Comparison of ENCODE assay signal across 10 mouse cellular contexts in genomic region chr4:132492178-132493060, GRCm38 (mm10). TPM values are rescaled to one million over a fixed set of nuclear protein-coding genes. Genes with fewer than 3 reads are reported as not detected.
DNase-seq lines count a peak whose midpoint lies in the region; ATAC-seq and TF ChIP-seq lines count a peak whose summit lies in the region.
"Had no signal": no experiment of that assay in that cellular context is flagged by ENCODE, and none has a peak within 500 bp of the region (broad histone marks: within the 10 kb centered on the region; RNA-seq: fewer than 3 reads in every experiment).

No protein-coding gene starts in this region.

- no peaks in the 10 kb centered on the region for H3K27me3 ChIP-seq in intestine, embryonic 16.5 days (replicated peaks; ENCODE audit: control insufficient read depth, insufficient read depth, low read length)
- H3K27me3 ChIP-seq in intestine, embryonic 15.5 days (replicated peaks): no peaks in the 10 kb centered on the region
- H3K27me3 ChIP-seq in kidney, postnatal 0 days (ENCODE audit: insufficient read depth, low read length): no peaks in the 10 kb centered on the region
- no peaks in the 10 kb centered on the region for H3K27me3 ChIP-seq in limb, embryonic 10.5 days (ENCODE audit: low read depth, poor library complexity, severe bottlenecking)
- H3K27me3 ChIP-seq: megakaryocyte, embryonic 14.5 days had no signal

- 62% methylated on average over 10 of the region's 10 CpGs for WGBS in intestine, embryonic 16.5 days
- WGBS in intestine, embryonic 15.5 days: 68% methylated on average over 10 of the region's 10 CpGs
- WGBS in kidney, postnatal 0 days: 58% methylated on average over 10 of the region's 10 CpGs
- WGBS in limb, embryonic 10.5 days: 76% methylated on average over 10 of the region's 10 CpGs

- H3K4me3 ChIP-seq in intestine, embryonic 16.5 days (ENCODE audit: low read length): no peak overlapping the region
- no peak overlapping the region for H3K4me3 ChIP-seq in intestine, embryonic 15.5 days (replicated peaks)
- H3K4me3 ChIP-seq in kidney, postnatal 0 days (replicated peaks; ENCODE audit: low read depth, low read length): no peak overlapping the region
- H3K4me3 ChIP-seq in limb, embryonic 10.5 days: no peak overlapping the region
- H3K4me3 ChIP-seq: megakaryocyte, embryonic 14.5 days had no signal

- H3K27ac ChIP-seq in intestine, embryonic 16.5 days (ENCODE audit: low read length): no peak overlapping the region
- H3K27ac ChIP-seq in intestine, embryonic 15.5 days: no peak overlapping the region
- peak overlapping the region; percentile 50 for H3K27ac ChIP-seq in kidney, postnatal 0 days
- no peak overlapping the region for H3K27ac ChIP-seq in limb, embryonic 10.5 days

- H3K9ac ChIP-seq in intestine, embryonic 16.5 days (ENCODE audit: low read depth, low read length): no peak overlapping the region
- no peak overlapping the region for H3K9ac ChIP-seq in intestine, embryonic 15.5 days
- no peak overlapping the region for H3K9ac ChIP-seq in kidney, postnatal 0 days (ENCODE audit: low read depth, low read length)

- ATAC-seq in intestine, embryonic 16.5 days: 0 out of 2 replicates have a peak, but pooled peaks have one; percentile 23
- ATAC-seq in intestine, embryonic 15.5 days: no peak
- ATAC-seq in kidney, postnatal 0 days (replicated peaks; ENCODE audit: low FRiP score, low read depth): no peak

- TF ChIP-seq CTCF in kidney, postnatal 0 days (IDR thresholded peaks at IDR 0.05; ENCODE audit: low read depth): no peak

- no peak overlapping the region for H3K4me2 ChIP-seq in intestine, embryonic 16.5 days (ENCODE audit: low read depth, low read length)
- no peak overlapping the region for H3K4me2 ChIP-seq in intestine, embryonic 15.5 days (replicated peaks)
- no peak overlapping the region for H3K4me2 ChIP-seq in kidney, postnatal 0 days (ENCODE audit: low read length)

- H3K9me3 ChIP-seq in intestine, embryonic 16.5 days (ENCODE audit: control insufficient read depth, low read length): no peaks in the 10 kb centered on the region
- no peaks in the 10 kb centered on the region for H3K9me3 ChIP-seq in intestine, embryonic 15.5 days
- H3K9me3 ChIP-seq in kidney, postnatal 0 days (replicated peaks; ENCODE audit: low read length): no peaks in the 10 kb centered on the region
- no peaks in the 10 kb centered on the region for H3K9me3 ChIP-seq in limb, embryonic 10.5 days (replicated peaks)
- H3K9me3 ChIP-seq: G1E; megakaryocyte, embryonic 14.5 days had no signal

- DNase-seq in MN1 (ENCODE audit: low spot score): peak; percentile 73
- peak; percentile 54 for DNase-seq in cerebellum, adult 9-11 months
- DNase-seq in kidney, postnatal 0 days (ENCODE audit: low spot score): no peak
- no peak for DNase-seq in limb, embryonic 10.5 days (ENCODE audit: low spot score)
- DNase-seq in thymus, postnatal 4 days: no peak
- no peak for DNase-seq in yolk sac, embryonic 10.5 days (ENCODE audit: low spot score)

- no peaks in the 10 kb centered on the region for H3K4me1 ChIP-seq in intestine, embryonic 16.5 days (ENCODE audit: control insufficient read depth, insufficient read depth, low read length)
- no peaks in the 10 kb centered on the region for H3K4me1 ChIP-seq in intestine, embryonic 15.5 days (replicated peaks)
- H3K4me1 ChIP-seq in kidney, postnatal 0 days (replicated peaks; ENCODE audit: insufficient read depth, low read length): no peaks in the 10 kb centered on the region; the same call in 1 of the 2 replicates
- H3K4me1 ChIP-seq in limb, embryonic 10.5 days: peaks cover 5% of the 10 kb centered on the region; the same call in 1 of the 2 replicates

- H3K36me3 ChIP-seq in intestine, embryonic 16.5 days (ENCODE audit: control insufficient read depth, insufficient read depth, low read length): peaks cover 7% of the 10 kb centered on the region; the same call in 1 of the 2 replicates
- H3K36me3 ChIP-seq in intestine, embryonic 15.5 days: peaks cover 8% of the 10 kb centered on the region
- H3K36me3 ChIP-seq in kidney, postnatal 0 days (ENCODE audit: insufficient read depth, low read length): peaks cover 45% of the 10 kb centered on the region
- peaks cover 41% of the 10 kb centered on the region for H3K36me3 ChIP-seq in limb, embryonic 10.5 days

RNA-seq across cellular contexts. Expression of gene Sesn2, which starts 17.9 kb away (rescaled TPM):
- polyA plus RNA-seq in intestine, embryonic 16.5 days (2015; fragmentation: Nextera tagmentation; extraction: Ambion mirVana): 11.6 and 12.4 TPM in 2 replicates
- polyA plus RNA-seq in intestine, embryonic 15.5 days (2015; fragmentation: Nextera tagmentation; extraction: Ambion mirVana): 10.8 and 11.2 TPM in 2 replicates
- 18.1 and 20.1 TPM in 2 replicates for polyA plus RNA-seq in kidney, postnatal 0 days (2015; fragmentation: Nextera tagmentation; extraction: Ambion mirVana)
- polyA plus RNA-seq in limb, embryonic 10.5 days (2016; fragmentation: Nextera tagmentation; extraction: Ambion mirVana): 10.9 and 11.7 TPM in 2 replicates

RNA-seq across cellular contexts. Expression of gene Med18, which starts 28.7 kb away (rescaled TPM):
- polyA plus RNA-seq in intestine, embryonic 16.5 days (2015; fragmentation: Nextera tagmentation; extraction: Ambion mirVana): 15.2 and 18.4 TPM in 2 replicates
- polyA plus RNA-seq in intestine, embryonic 15.5 days (2015; fragmentation: Nextera tagmentation; extraction: Ambion mirVana): 18.9 and 21.3 TPM in 2 replicates
- polyA plus RNA-seq in kidney, postnatal 0 days (2015; fragmentation: Nextera tagmentation; extraction: Ambion mirVana): 20.9 and 22.1 TPM in 2 replicates
- polyA plus RNA-seq in limb, embryonic 10.5 days (2016; fragmentation: Nextera tagmentation; extraction: Ambion mirVana): 37.2 and 40.6 TPM in 2 replicates

RNA-seq across cellular contexts. Expression of gene Atpif1, which starts 41.0 kb away (rescaled TPM):
- 1,346 and 1,379 TPM in 2 replicates for polyA plus RNA-seq in intestine, embryonic 16.5 days (2015; fragmentation: Nextera tagmentation; extraction: Ambion mirVana)
- 1,295 and 1,316 TPM in 2 replicates for polyA plus RNA-seq in intestine, embryonic 15.5 days (2015; fragmentation: Nextera tagmentation; extraction: Ambion mirVana)
- 1,652 and 1,801 TPM in 2 replicates for polyA plus RNA-seq in kidney, postnatal 0 days (2015; fragmentation: Nextera tagmentation; extraction: Ambion mirVana)
- polyA plus RNA-seq in limb, embryonic 10.5 days (2016; fragmentation: Nextera tagmentation; extraction: Ambion mirVana): 1,005 and 1,007 TPM in 2 replicates

RNA-seq across cellular contexts. Expression of gene Dnajc8, which starts 42.9 kb away (rescaled TPM):
- 140 and 150 TPM in 2 replicates for polyA plus RNA-seq in intestine, embryonic 16.5 days (2015; fragmentation: Nextera tagmentation; extraction: Ambion mirVana)
- polyA plus RNA-seq in intestine, embryonic 15.5 days (2015; fragmentation: Nextera tagmentation; extraction: Ambion mirVana): 138 and 154 TPM in 2 replicates
- polyA plus RNA-seq in kidney, postnatal 0 days (2015; fragmentation: Nextera tagmentation; extraction: Ambion mirVana): 162 and 170 TPM in 2 replicates
- polyA plus RNA-seq in limb, embryonic 10.5 days (2016; fragmentation: Nextera tagmentation; extraction: Ambion mirVana): 213 and 229 TPM in 2 replicates

Comparison
In these comparisons a context has a peak if more than half of its experiments do, and no peak if none do; other contexts are left out.
1. DNase-seq: peak in MN1 (single experiment) and cerebellum, adult 9-11 months (single experiment); none in kidney, postnatal 0 days (single experiment), limb, embryonic 10.5 days (single experiment), thymus, postnatal 4 days (single experiment) and yolk sac, embryonic 10.5 days (single experiment).